Mouse (Mus musculus) thymus, postnatal 0 days (tissue): ENCODE results near the gene Cox5b. TPM values are rescaled to one million over a fixed set of nuclear protein-coding genes. Genes with fewer than 3 reads are reported as not detected.

ENCODE experiments used
- DNase-seq: peaks from one replicate; pipeline ENCODE4 v3.0.0-alpha.2; 2015; ENCODE audit warnings: low spot score
- polyA plus RNA-seq: library from polyadenylated mRNA; unstranded; fragments of >200 nt; fragmentation: Nextera tagmentation; extraction: Ambion mirVana; gene quantifications from 2 replicates; pipeline ENCODE4 v1.2.1, GENCODE M21; 2015

The Cox5b gene
- polyA plus RNA-seq, 1 experiment from 2014 or later, result 679 TPM

- DNase-seq, result peak; percentile 74
Measured at GRCm38 (mm10) chr1:36683810-36684467, 7.3 kb upstream of the Cox5b start.

GRCm38 (mm10) chr1:36690671-36691235 is 496 bp upstream of the Cox5b start:
- DNase-seq, result no peak

- DNase-seq, result no peak
Measured at GRCm38 (mm10) chr1:36694871-36695270, 3.6 kb downstream of the Cox5b start.

GRCm38 (mm10) chr1:36696411-36696810 is 5.2 kb downstream of the Cox5b start:
- DNase-seq, result no peak

- DNase-seq, result no peak
Measured at GRCm38 (mm10) chr1:36697030-36697429, 5.8 kb downstream of the Cox5b start.

- DNase-seq, result no peak
Measured at GRCm38 (mm10) chr1:36707166-36707565, 15.9 kb downstream of the Cox5b start.

GRCm38 (mm10) chr1:36707797-36708196 is 16.5 kb downstream of the Cox5b start:
- DNase-seq, result no peak

- DNase-seq, result no peak
Measured at GRCm38 (mm10) chr1:36708626-36709025, 17.4 kb downstream of the Cox5b start.

- peak; percentile 65 for DNase-seq
Measured at GRCm38 (mm10) chr1:36709055-36709853, 18.0 kb downstream of the Cox5b start.

GRCm38 (mm10) chr1:36709854-36710280 is 18.6 kb downstream of the Cox5b start, which contains the start of gene 4933424G06Rik:
TSS of gene 4933424G06Rik (plus strand) at chr1:36710149.
- DNase-seq, result peak; percentile 99

- DNase-seq, result no peak
Measured at GRCm38 (mm10) chr1:36711104-36711503, 19.9 kb downstream of the Cox5b start.

GRCm38 (mm10) chr1:36714311-36714710 is 23.1 kb downstream of the Cox5b start, which contains the start of gene Actr1b:
TSS of gene Actr1b (minus strand) at chr1:36714422.
- no peak for DNase-seq

GRCm38 (mm10) chr1:36718786-36719185 is 27.5 kb downstream of the Cox5b start:
- no peak for DNase-seq

- peak; percentile 87 for DNase-seq
Measured at GRCm38 (mm10) chr1:36723146-36724056, 32.2 kb downstream of the Cox5b start.

- no peak for DNase-seq
Measured at GRCm38 (mm10) chr1:36724057-36724431, 32.8 kb downstream of the Cox5b start.

GRCm38 (mm10) chr1:36737300-36737699 is 46.1 kb downstream of the Cox5b start:
- peak; percentile 86 for DNase-seq

GRCm38 (mm10) chr1:36739231-36739630 is 48.0 kb downstream of the Cox5b start:
- DNase-seq, result no peak

- no peak for DNase-seq
Measured at GRCm38 (mm10) chr1:36743046-36743445, 51.8 kb downstream of the Cox5b start.
